Comparison of ENCODE assay signal across 9 mouse cellular contexts in the genomic region with DNA sequence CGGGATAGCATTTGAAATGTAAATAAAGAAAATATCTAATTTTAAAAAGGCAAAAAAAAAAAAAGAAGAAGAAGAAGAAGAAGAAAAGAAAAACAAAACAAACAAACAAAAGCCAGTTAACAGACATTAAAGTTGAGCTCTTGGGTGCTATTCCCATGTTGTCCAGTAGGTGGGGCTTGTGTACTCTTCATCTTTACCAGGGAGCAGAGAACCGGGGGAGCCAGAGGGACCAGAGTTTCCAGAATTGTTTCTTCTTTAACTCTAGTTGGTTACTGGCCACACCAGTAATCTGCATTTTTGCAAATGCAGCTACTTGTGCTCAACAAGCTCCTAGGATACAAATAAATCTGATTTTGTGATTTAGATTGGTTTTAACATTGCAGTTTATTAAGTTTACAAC.
DNase-seq lines count a peak whose midpoint lies in the region; ATAC-seq and TF ChIP-seq lines count a peak whose summit lies in the region.
"Had no signal": no experiment of that assay in that cellular context is flagged by ENCODE, and none has a peak within 500 bp of the region (broad histone marks: within the 10 kb centered on the region; RNA-seq: fewer than 3 reads in every experiment).

No protein-coding gene starts in this region.

- peak; percentile 60; the same call in 1 of the 2 replicates for ATAC-seq in kidney, embryonic 14.5 days (ENCODE audit: low FRiP score, low TSS enrichment)
- ATAC-seq in liver, embryonic 13.5 days (ENCODE audit: low read depth) = no peak

- no peaks in the 10 kb centered on the region for H3K36me3 ChIP-seq in kidney, embryonic 14.5 days (ENCODE audit: control insufficient read depth, insufficient read depth, low read length)
- no peaks in the 10 kb centered on the region for H3K36me3 ChIP-seq in liver, embryonic 13.5 days
- H3K36me3 ChIP-seq: neural tube, embryonic 13.5 days had no signal

- H3K27ac ChIP-seq in cerebellum, adult 2 months (ENCODE audit: insufficient read depth, low read length) = no peak overlapping the region
- H3K27ac ChIP-seq in kidney, embryonic 14.5 days (ENCODE audit: low read depth, low read length) = no peak overlapping the region
- no peak overlapping the region for H3K27ac ChIP-seq in liver, embryonic 13.5 days
- H3K27ac ChIP-seq: neural tube, embryonic 13.5 days had no signal

- no peak for TF ChIP-seq POLR2A in cerebellum, adult 2 months (IDR thresholded peaks at IDR 0.05; ENCODE audit: borderline replicate concordance, insufficient read depth, low read length)

- no peak overlapping the region for H3K9ac ChIP-seq in kidney, embryonic 14.5 days (ENCODE audit: low read depth, low read length)
- H3K9ac ChIP-seq in liver, embryonic 13.5 days = no peak overlapping the region
- H3K9ac ChIP-seq: neural tube, embryonic 13.5 days had no signal

- no peaks in the 10 kb centered on the region for H3K9me3 ChIP-seq in kidney, embryonic 14.5 days (ENCODE audit: control insufficient read depth, low read length)
- no peaks in the 10 kb centered on the region for H3K9me3 ChIP-seq in liver, embryonic 13.5 days (replicated peaks)
- H3K9me3 ChIP-seq: neural tube, embryonic 13.5 days had no signal

- no peak overlapping the region for H3K4me2 ChIP-seq in kidney, embryonic 14.5 days (replicated peaks; ENCODE audit: low read depth, low read length)
- H3K4me2 ChIP-seq in liver, embryonic 13.5 days = no peak overlapping the region
- H3K4me2 ChIP-seq: neural tube, embryonic 13.5 days had no signal

- DNase-seq in 416B (ENCODE audit: low read depth) = peak; percentile 53
- peak; percentile 74 for DNase-seq in MN1 (ENCODE audit: low spot score)
- peak; percentile 45 for DNase-seq in cerebellum, adult 2 months
- peak; percentile 17 to 29 for DNase-seq in frontal cortex, postnatal 25 days (ENCODE audit: low spot score in 2 of 2)
- peak; percentile 3 for DNase-seq in liver, embryonic 13.5 days
- peak; percentile 44 for DNase-seq in retina, postnatal 7 days (ENCODE audit: low read depth, low spot score)
- peak; percentile 71 for DNase-seq in urinary bladder, postnatal 14 days (ENCODE audit: low spot score)

- WGBS in cerebellum, adult 2 months = 8% methylated on average over 2 of the region's 2 CpGs
- WGBS in kidney, embryonic 14.5 days = 8% methylated on average over 2 of the region's 2 CpGs
- 11% methylated on average over 2 of the region's 2 CpGs for WGBS in liver, embryonic 13.5 days (ENCODE audit: insufficient replicate concordance)

- no peaks in the 10 kb centered on the region for H3K27me3 ChIP-seq in cerebellum, adult 2 months (ENCODE audit: control insufficient read depth, insufficient read depth, low read length)
- H3K27me3 ChIP-seq in kidney, embryonic 14.5 days (ENCODE audit: control insufficient read depth, insufficient read depth, low read length) = no peaks in the 10 kb centered on the region
- no peaks in the 10 kb centered on the region for H3K27me3 ChIP-seq in liver, embryonic 13.5 days
- H3K27me3 ChIP-seq: neural tube, embryonic 13.5 days had no signal

- H3K4me1 ChIP-seq in cerebellum, adult 2 months (ENCODE audit: control insufficient read depth, insufficient read depth, low read length) = no peaks in the 10 kb centered on the region
- no peaks in the 10 kb centered on the region for H3K4me1 ChIP-seq in kidney, embryonic 14.5 days (ENCODE audit: control insufficient read depth, insufficient read depth, low read length)
- H3K4me1 ChIP-seq in liver, embryonic 13.5 days (replicated peaks) = no peaks in the 10 kb centered on the region
- H3K4me1 ChIP-seq: neural tube, embryonic 13.5 days had no signal

- peak; percentile 84 for TF ChIP-seq CTCF in cerebellum, adult 2 months (IDR thresholded peaks at IDR 0.05; ENCODE audit: borderline replicate concordance, insufficient read depth, low read depth, low read length)

- H3K4me3 ChIP-seq in cerebellum, adult 2 months (replicated peaks; ENCODE audit: insufficient read depth, low read depth, low read length) = no peak overlapping the region
- H3K4me3 ChIP-seq in kidney, embryonic 14.5 days (ENCODE audit: low read length) = no peak overlapping the region
- H3K4me3 ChIP-seq in liver, embryonic 13.5 days (replicated peaks) = no peak overlapping the region
- H3K4me3 ChIP-seq: neural tube, embryonic 13.5 days had no signal

Comparison
In these comparisons a context has a peak if more than half of its experiments do, and no peak if none do; other contexts are left out.
1. DNase-seq: peak in every context shown above with its lines; median percentile 74 in MN1; 71 in urinary bladder, postnatal 14 days; 53 in 416B; 45 in cerebellum, adult 2 months; 44 in retina, postnatal 7 days; 23 in frontal cortex, postnatal 25 days; 3 in liver, embryonic 13.5 days.